Mouse (Mus musculus) effector memory CD4-positive, alpha-beta T cell, adult 7 months (primary cell): Measurements from ENCODE around the gene E4f1. TPM values are rescaled to one million over a fixed set of nuclear protein-coding genes. Genes with fewer than 3 reads are reported as not detected.

ENCODE experiments used
- polyA plus RNA-seq: library from polyadenylated mRNA; unstranded; fragments of 100-300 nt; shearing (Covaris generic); gene quantifications from one replicate; pipeline ENCODE4 v1.2.1, GENCODE M21; 2017

Gene E4f1
- polyA plus RNA-seq = 118 TPM

DNA sequence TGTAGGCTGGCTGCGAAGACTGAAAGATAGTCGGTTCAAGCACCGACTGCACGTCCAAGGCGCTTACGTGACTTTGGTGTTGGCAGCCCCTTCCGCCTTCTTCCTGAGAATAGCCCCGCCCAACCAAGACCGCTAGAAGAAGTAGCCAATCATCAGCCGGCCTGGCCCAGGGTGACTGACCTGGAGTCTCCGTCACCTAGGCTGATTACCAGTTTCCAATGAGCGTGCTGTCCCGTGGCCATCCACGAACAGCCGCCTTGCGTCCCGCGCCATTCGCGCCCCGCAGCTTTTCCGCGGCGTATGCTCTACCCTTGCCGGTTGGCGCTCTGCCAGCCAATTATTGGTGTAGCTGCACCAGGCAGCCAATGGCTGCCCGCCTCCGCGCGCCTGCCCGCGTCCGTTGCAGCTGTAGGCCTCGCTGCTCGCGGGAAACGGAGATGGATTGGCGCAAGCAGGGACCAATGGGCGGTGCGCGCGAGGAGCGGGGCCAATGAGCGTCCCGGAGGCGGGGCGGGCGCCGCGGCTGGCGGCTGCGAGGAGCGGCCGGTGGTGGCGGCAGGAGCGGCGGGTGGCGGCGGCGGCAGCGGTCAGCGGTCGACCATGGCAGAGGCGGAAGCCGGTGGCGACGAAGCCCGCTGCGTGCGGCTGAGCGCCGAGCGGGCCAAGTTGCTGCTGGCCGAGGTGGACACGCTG is at the start of gene E4f1, which contains the start of gene Pgp:
E4f1 (minus strand) TSS at position 404 of the 693 bp plus-strand sequence.
Pgp (plus strand) TSS at position 483 of the 693 bp plus-strand sequence.

DNA sequence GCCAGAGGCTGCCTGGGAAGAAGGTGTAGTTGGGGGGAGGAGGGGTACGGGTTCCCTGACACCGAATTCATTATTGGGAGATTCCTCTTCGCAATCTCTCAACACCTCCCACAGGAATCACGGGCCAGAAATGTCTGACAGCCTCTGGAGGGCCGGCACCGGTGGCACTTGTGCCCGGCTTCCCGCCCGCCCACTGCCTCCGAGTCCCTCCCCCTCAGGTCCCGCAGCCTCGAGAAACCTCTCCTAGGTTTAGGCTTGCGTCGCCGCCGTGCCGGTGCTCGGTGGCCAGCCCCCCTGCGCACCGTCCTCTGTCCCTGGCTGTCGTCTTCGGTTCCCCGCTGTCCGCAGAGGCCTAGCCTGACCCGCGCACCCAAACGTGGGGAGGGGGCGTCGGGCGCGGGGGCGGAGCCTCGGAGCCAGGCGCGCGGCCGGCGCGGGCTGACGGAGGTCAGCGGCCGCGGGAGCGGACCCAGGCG is 18.1 kb upstream of the E4f1 start, which contains the start of gene Caskin1:
Caskin1 (plus strand) TSS at position 416 of the 476 bp plus-strand sequence.

DNA sequence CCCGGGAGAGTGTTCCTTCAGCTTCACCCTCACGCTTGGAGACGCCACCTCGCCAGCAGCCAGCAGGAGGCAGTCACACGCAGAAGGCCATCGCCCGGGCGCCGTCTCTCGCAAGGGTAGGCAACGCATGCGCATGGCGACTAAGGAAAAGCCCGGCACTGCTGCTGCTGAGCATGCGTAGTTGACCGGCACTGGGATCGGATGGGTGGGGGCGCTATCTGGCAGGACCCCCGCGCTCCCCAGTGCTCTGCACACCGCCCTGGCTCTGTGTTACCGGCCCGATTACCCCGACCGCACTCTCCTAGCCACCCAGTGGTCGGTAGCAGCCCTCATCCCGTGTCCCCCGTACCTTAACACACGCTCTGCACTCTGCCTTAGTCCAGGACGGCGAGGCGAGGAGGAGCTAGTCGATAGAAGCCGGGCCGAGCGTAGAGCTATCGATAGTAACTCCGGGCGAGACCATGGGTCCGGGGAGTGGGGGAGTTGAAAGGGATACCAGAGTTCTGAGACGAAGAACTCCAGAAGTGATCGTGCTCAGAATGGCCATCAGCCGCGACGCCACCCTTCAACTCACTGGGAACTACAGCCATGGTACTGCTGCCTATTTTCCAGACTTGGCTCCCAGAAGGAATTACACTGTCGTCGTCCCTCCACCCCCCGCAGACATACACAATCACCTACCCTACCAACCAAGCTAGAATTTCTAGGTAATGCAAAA is 8.7 kb upstream of the E4f1 start, which contains the start of gene Mlst8:
Mlst8 (minus strand) TSS at position 416 of the 718 bp plus-strand sequence.

DNA sequence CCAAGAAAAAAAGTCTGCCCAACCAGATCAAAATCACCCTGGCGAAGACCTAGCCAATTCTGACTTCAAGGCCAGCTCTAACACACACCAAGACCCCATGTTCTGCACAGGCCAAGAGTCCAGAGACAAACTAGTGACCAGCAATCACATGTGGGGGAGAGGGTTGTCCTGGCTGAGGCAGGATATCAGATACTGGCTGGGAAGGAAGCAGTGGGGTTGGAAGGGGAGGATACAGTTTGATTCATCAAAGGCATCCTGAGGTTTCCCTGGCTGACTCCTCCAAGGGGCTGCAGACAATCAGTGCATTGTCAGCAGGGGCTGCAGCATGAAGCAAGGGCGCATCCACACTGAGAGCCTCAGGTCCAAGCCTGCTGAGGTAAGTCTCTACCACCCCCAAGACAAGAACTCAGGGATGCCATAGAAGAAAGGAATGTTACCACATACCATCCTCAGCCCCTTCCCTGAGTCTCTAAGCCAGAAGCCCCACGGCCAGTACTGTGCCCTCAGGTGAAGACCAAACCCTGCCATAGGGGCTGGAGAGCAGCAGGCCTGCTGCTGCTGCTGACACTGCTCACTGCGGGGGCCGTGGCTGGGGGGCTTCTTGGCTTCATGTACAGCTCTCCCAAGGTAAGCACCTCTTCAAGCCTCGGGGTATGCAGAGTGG is 3.6 kb upstream of the E4f1 start, which contains the start of gene Bricd5:
Bricd5 (plus strand) TSS at position 273 of the 664 bp plus-strand sequence.

DNA sequence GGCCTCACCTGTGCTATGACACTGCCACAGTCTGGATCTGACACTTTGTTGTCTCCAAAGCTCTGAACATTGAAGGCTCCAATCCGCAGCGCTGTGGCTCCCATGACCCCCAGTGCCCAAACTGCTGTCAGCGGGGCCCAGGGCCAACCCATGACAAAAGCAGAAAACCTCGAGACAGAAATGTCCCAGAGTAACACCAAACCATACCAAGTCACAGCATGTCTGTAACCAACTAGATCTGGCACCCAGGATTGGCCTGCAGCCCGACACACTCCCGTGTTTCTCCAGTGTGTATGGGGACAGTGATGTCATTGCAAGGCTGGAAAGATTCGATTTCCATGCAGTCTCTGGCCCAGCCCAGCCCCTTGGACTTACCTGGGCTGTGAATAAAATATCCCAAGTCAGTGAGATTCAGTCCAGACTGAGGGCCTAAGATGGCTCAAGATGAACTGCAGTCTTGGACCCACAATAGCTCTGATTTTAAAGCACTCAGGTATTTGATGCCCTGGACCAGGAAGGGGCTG is 27.4 kb downstream of the E4f1 start, which contains the start of gene Dnase1l2:
Dnase1l2 (minus strand) TSS at position 474 of the 524 bp plus-strand sequence.

DNA sequence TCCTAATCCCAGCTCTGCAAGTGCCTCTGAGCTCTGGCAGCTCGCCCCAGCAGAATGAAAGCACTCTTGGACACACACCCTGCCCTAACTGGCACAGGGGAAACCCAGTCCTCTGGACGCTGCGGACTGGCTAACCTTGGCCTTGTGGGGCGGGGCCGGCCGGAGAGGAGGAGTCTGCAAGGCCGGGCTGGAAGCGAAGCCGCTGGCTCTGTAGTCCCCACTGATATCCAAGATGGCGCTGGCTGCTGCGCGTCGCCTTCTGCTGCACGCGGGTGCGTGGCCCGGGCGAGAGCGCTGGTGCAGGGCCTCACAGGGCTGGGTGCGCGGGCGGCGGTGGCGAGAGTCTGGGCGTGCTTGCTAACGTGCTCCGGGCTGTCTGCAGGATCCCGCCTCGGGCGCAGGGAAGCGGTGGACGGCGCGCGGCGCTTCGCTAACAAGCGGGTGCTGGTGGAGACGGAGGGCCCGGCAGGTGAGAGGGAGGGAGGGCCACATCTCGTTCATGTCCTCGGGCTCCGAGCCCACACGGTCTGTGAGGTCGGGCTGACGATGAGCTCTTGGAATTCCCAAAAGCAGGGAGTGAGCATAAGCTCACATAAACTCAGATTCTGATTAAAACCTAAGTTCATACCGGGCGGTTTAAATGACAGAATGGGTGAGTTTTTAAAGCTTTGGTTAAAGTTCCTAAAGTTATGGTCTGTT is 43.5 kb downstream of the E4f1 start, which contains the start of gene Eci1:
Eci1 (plus strand) TSS at position 171 of the 699 bp plus-strand sequence.

DNA sequence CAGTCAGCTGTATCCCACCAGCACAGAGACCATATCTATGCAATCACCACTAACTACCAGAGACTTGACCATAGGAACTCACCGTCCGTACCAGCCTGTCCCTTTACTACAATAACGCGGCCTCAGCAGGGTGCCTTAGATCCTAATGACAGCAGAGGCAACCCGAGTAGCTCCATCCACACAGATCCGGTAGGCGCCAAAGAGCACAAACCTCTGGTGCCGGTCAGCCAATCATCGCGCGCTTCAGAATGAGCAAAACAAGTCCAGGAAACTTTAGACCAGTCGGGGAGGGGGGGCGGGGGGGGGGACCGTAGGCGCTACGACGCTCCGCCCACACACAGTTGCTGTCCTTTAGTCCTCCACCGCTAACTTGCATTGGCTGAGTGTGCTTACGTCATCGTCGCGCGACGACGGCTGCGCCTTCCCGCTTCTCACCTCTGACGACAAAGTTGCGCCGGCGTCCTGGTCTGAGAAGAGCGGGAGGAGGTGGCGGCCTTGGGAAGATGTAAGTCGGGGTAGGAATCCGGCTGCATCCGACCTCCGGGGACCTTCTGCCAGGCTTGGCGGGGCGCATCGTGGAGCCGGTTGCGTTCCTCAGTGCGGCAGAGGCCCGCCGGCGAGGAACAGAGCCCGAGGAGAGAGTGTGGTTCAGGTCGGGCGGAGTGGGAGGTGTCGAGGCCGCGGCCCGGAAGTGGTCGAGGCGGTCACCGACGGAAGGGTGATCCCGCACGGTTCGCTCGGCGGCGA is 55.7 kb downstream of the E4f1 start, which contains the start of gene Rnps1:
Rnps1 (plus strand) TSS at position 336 of the 747 bp plus-strand sequence.

Other genes starting within 250 kb of the E4f1 start
- gene Tedc2, start 249.5 kb downstream of the E4f1 start, polyA plus RNA-seq = 3.1 TPM
- gene Ccnf, start 218.8 kb downstream of the E4f1 start, polyA plus RNA-seq = 1.4 TPM
- gene Abca17, start 119.2 kb downstream of the E4f1 start, polyA plus RNA-seq = 0.46 TPM
- gene Abca3, start 118.4 kb downstream of the E4f1 start, polyA plus RNA-seq = 18.0 TPM
- 197 TPM for gene Rnps1, start 55.7 kb downstream of the E4f1 start, polyA plus RNA-seq
- 57.8 TPM for gene Eci1, start 43.7 kb downstream of the E4f1 start, polyA plus RNA-seq
- gene Dnase1l2, start 27.2 kb downstream of the E4f1 start, polyA plus RNA-seq = 2.1 TPM
- gene Pgp, start 79 bp upstream of the E4f1 start, polyA plus RNA-seq = 14.9 TPM
- 0.74 TPM for gene Bricd5, start 3.6 kb upstream of the E4f1 start, polyA plus RNA-seq
- gene Mlst8, start 8.8 kb upstream of the E4f1 start, polyA plus RNA-seq = 18.7 TPM
- 0.39 TPM for gene Caskin1, start 18.3 kb upstream of the E4f1 start, polyA plus RNA-seq
- gene Traf7, start 57.6 kb upstream of the E4f1 start, polyA plus RNA-seq = 57.3 TPM
- gene Rab26, start 63.9 kb upstream of the E4f1 start, polyA plus RNA-seq = 2.1 TPM
- gene Pkd1, start 79.5 kb upstream of the E4f1 start, polyA plus RNA-seq = 41.2 TPM
- gene Tsc2, start 162.3 kb upstream of the E4f1 start, polyA plus RNA-seq = 34.6 TPM
- gene Nthl1, start 162.4 kb upstream of the E4f1 start, polyA plus RNA-seq = 3.4 TPM
- gene Slc9a3r2, start 180.0 kb upstream of the E4f1 start, polyA plus RNA-seq = not detected
- not detected for gene Npw, start 188.1 kb upstream of the E4f1 start, polyA plus RNA-seq
- 17.8 TPM for gene Zfp598, start 199.4 kb upstream of the E4f1 start, polyA plus RNA-seq
- 1.9 TPM for gene Syngr3, start 219.6 kb upstream of the E4f1 start, polyA plus RNA-seq
- 27.8 TPM for gene Gfer, start 225.8 kb upstream of the E4f1 start, polyA plus RNA-seq
- 2.1 TPM for gene Noxo1, start 225.9 kb upstream of the E4f1 start, polyA plus RNA-seq
- gene Tbl3, start 237.3 kb upstream of the E4f1 start, polyA plus RNA-seq = 45.0 TPM
- not detected for gene Rnf151, start 247.8 kb upstream of the E4f1 start, polyA plus RNA-seq
- 933 TPM for gene Rps2, start 247.8 kb upstream of the E4f1 start, polyA plus RNA-seq